Mouse (Mus musculus): Measurements from ENCODE around the gene Cltrn.

The Cltrn gene

DNA sequence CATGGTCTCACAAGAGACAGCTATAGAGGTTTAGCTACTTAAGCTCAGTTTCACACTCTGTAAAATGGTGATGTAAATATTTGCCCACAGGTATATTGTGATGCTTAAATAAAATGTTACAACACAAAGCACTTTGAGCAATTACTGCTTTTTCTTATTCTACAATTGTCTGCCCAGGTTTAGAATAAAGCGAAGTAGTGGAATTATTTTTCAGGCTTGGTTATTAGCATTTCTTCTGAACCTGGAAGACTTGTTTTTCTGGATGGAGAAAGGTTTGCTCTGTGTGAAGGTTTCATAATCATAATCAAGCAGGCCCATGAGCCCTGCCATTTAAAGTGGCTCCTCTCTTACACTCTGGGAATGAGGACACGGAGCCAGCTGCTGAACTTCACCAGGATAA lies 50.4 kb downstream of the Cltrn start, which contains the start of gene Ace2:
Ace2 (plus strand) TSS at position 301 of the 400 bp plus-strand sequence.
- no peak for DNase-seq (ENCODE audit: low spot score)

DNA sequence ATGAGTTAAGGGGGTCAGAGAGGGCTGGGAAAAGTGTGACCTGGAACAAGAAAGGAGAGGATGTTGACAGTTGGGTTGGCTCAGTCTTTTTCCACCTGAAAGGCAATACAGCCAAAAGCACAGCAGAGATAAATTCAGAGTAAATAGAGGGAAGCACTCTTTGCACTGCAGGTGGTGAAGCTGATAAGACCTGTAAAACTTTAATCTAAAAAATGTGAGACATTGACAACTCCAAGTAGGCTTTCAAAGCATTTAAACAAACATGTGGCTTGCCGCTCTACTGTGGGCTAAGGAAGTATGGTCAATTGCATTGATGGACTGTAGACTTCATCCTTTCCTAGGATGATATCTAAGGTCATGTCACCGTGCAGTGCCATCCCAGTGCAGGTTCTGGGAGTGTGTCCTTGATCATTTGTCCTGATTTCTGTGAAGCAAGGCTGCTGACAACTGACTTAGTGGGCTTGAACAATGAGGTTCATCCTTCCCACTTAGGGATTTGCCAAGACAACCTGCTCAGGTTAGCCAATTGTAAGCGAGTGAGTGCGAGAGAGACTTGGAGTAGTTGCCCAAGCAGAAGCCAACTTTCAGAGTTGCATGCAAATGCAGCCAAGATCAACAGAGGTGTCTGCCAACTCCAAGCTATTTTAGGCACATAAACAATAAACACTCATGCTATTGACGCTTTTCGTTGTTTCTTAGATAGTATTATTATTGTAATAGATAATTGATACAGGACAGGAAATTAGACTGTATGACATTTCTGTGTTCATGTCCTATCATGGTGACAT lies 57.0 kb downstream of the Cltrn start:
- DNase-seq (ENCODE audit: low spot score): no peak

DNA sequence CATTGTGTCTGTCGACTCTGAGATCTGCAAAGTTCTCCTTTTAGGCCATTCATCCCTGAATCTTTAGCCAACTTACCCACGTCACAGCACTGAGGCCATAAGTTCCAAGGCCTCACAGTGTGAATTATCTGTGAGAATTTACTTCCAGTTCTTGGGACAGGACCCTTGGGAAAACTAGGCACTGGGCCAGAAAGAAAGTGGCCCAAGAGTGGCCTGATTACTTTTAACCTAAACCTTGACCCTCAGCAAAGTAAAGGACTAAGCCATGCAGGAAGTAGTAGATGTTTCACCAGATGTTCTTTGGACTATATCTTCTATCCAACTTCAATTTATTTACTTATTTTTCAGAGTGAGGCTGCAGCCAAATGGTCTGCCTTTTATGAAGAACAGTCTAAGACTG lies 64.1 kb downstream of the Cltrn start:
- no peak for DNase-seq (ENCODE audit: low spot score)

GRCm38 (mm10) chrX:164153606-164154005 lies 65.0 kb downstream of the Cltrn start:
- DNase-seq (ENCODE audit: low spot score): no peak

DNA sequence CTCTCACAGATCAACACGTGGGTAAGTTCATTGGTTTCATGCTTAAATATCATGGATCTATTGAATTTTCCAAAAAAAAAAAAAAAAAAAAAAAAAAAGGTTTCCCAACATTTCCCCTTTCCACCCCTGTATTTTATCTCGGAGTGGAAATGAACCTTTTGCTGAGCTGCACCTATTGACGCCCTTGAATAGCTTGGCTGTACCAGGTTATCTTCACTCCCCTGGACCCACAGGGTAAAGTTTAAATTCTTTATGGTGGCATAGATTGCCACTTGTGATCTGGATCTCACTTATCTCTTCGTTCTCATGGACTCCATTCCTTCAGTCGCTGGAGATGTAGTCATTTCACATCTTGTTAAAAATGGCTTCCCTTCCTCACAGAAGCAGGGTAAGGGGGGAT lies 66.0 kb downstream of the Cltrn start:
- no peak for DNase-seq (ENCODE audit: low spot score)

- DNase-seq (ENCODE audit: low spot score): no peak
Observed at GRCm38 (mm10) chrX:164164681-164165080, 76.1 kb downstream of the Cltrn start.

Measured in urinary bladder, postnatal 25 days (tissue).